Mouse (Mus musculus) thymus, adult 2 months (tissue): ENCODE results near the gene Klri2.

Experiments
- CTCF ChIP-seq: fragments of 200-500 bp; IDR thresholded peaks from 2 replicates; pipeline ENCODE4 v1.5.1; 2012; ENCODE audit warnings: mild to moderate bottlenecking, control low read depth, low read length, moderate library complexity, borderline replicate concordance; ENCODE audit not compliant: control insufficient read depth, poor library complexity, insufficient read depth; ENCODE audit errors: extremely low read depth
- POLR2A ChIP-seq: fragments of 200-500 bp; IDR thresholded peaks from 2 replicates; pipeline ENCODE4 v1.6.1; 2012; ENCODE audit warnings: mild to moderate bottlenecking, low read length, control low read depth, moderate library complexity; ENCODE audit not compliant: control insufficient read depth, poor library complexity, insufficient read depth; ENCODE audit errors: extremely low read depth

DNA sequence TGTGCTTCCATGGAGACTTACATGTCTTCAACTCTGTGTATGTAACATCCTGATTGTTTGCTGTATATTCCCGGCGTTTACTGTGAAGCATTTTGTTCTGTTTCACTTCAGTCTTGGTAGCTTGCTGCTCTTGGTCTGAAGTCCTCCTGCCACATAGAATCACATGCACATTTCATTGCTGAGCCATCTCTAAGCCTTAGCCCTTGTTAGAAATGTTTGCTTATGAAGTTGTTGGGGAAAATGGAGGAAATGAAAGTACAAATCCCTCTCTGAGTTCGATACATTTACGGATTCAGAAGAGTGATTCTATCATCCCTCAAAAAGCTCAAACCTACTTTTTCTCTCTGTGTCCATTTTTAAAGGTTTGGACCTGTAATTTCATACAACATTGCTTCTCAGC lies 23.3 kb downstream of the Klri2 start, which contains the start of gene Klri1:
- TF ChIP-seq POLR2A: no peak
- no peak for TF ChIP-seq CTCF
